Mouse (Mus musculus) megakaryocyte, embryonic 14.5 days (primary cell): ENCODE results near the gene Mre11a.

ENCODE experiments used
- FLI1 ChIP-seq: IDR thresholded peaks from 2 replicates; pipeline ENCODE4 v1.6.1; 2012; ENCODE audit warnings: low read length, inconsistent platforms, mixed read lengths
- GATA1 ChIP-seq: IDR thresholded peaks from 3 replicates; pipeline ENCODE4 v1.6.1; 2012; ENCODE audit warnings: mixed read lengths, low read length, inconsistent platforms, borderline replicate concordance

- TF ChIP-seq GATA1 (no peak), FLI1 (no peak)
Measured at GRCm38 (mm10) chr9:14858170-14858706, 73.8 kb downstream of the Mre11a start.
